Mouse (Mus musculus): ENCODE measurements around the gene Rbfox1.

DNA sequence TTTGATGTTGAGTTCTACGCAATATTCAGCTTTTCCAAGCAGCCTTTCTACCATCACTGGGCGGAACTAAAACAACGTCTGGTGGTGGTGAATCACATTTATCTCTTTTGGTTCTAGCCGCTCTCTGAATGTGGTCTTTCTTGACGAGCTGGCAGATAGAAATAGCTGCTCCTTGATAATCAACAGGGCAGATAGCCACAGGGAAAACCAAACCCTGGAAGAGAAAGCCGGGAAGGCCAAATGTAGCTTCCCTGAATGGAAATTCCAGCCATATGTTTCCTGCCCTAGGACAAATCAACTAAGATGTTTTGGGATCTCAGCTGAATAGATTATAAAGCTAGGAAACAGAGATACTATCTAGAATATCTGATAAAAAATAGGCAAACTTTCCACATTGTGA lies 1177.4 kb downstream of the Rbfox1 start:
- TF ChIP-seq CTCF (IDR thresholded peaks at IDR 0.05; ENCODE audit: low read depth, low read length) (no peak), POLR2A (IDR thresholded peaks at IDR 0.05; ENCODE audit: extremely low read depth, insufficient read depth, low read length) (no peak)
